ENCODE assay signal across 7 mouse cellular contexts in the genomic region with DNA sequence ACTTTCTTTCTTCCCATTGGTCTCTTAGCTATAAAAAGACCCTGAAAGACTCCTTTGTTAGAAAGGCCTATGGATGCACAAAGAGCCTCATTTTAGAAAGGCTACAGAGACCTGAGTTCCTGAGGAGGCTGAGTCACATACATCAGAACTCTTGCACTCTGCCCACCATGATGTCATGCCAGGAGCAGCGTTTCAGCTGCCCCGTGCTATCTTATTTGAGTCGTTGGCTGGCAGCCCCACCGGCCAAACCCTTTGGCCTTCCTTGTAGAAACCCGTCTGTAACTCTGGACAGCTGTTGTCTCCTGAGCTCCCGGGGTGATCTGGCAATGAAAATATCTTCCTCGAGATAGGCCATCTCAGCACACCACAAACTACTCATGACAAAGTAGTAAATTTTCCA. TPM values are rescaled to one million over a fixed set of nuclear protein-coding genes. Genes with fewer than 3 reads are reported as not detected.
DNase-seq lines count a peak whose midpoint lies in the region; ATAC-seq lines count a peak whose summit lies in the region.

No protein-coding gene starts in this region.

- H3K36me3 ChIP-seq in kidney, embryonic 16.5 days (ENCODE audit: insufficient read depth, low read length), result no peaks in the 10 kb centered on the region
- no peaks in the 10 kb centered on the region for H3K36me3 ChIP-seq in embryonic facial prominence, embryonic 14.5 days (ENCODE audit: control insufficient read depth, insufficient read depth, low read length)

- H3K9ac ChIP-seq in kidney, embryonic 16.5 days (replicated peaks; ENCODE audit: low read length), result no peak overlapping the region
- no peak overlapping the region for H3K9ac ChIP-seq in embryonic facial prominence, embryonic 14.5 days (ENCODE audit: low read depth, low read length)

- peaks cover 10% of the 10 kb centered on the region for H3K4me1 ChIP-seq in kidney, embryonic 16.5 days (ENCODE audit: insufficient read depth, low read length)
- H3K4me1 ChIP-seq in embryonic facial prominence, embryonic 14.5 days (ENCODE audit: control insufficient read depth, insufficient read depth, low read length), result peaks cover 17% of the 10 kb centered on the region

- DNase-seq in kidney, adult 8-10 months, result no peak
- peak; percentile 84 for DNase-seq in NIH3T3 (ENCODE audit: low read depth)
- DNase-seq in embryonic facial prominence, embryonic 14.5 days (ENCODE audit: low spot score), result peak; percentile 65
- DNase-seq in heart, postnatal 25 days (ENCODE audit: low spot score), result peak; percentile 21
- no peak for DNase-seq in left cerebral cortex, postnatal 10 days (ENCODE audit: extremely low spot score in 1 of 2, low spot score in 2 of 2)

- WGBS in kidney, embryonic 16.5 days, result 67% methylated on average over 7 of the region's 7 CpGs
- WGBS in embryonic facial prominence, embryonic 14.5 days, result 75% methylated on average over 7 of the region's 7 CpGs

- no peaks in the 10 kb centered on the region for H3K9me3 ChIP-seq in kidney, embryonic 16.5 days (ENCODE audit: low read length)
- H3K9me3 ChIP-seq in embryonic facial prominence, embryonic 14.5 days (ENCODE audit: control insufficient read depth, low read length), result no peaks in the 10 kb centered on the region

- no peak overlapping the region for H3K4me2 ChIP-seq in kidney, embryonic 16.5 days (replicated peaks; ENCODE audit: low read depth, low read length)
- no peak overlapping the region for H3K4me2 ChIP-seq in embryonic facial prominence, embryonic 14.5 days (ENCODE audit: low read depth, low read length)

- no peak overlapping the region for H3K4me3 ChIP-seq in kidney, embryonic 16.5 days (ENCODE audit: low read length)
- no peak overlapping the region for H3K4me3 ChIP-seq in embryonic facial prominence, embryonic 14.5 days (ENCODE audit: low read depth, low read length)

- intact Hi-C loops in heart, postnatal 25 days (cut with DNase I), result no loop called here
- intact Hi-C loops in left cerebral cortex, postnatal 10 days (cut with DNase I), result no loop called here

- peak overlapping the region; percentile 64; the same call in 1 of the 2 replicates for H3K27ac ChIP-seq in kidney, embryonic 16.5 days (ENCODE audit: low read length)
- H3K27ac ChIP-seq in embryonic facial prominence, embryonic 14.5 days (replicated peaks; ENCODE audit: low read depth, low read length), result no peak overlapping the region

- no peaks in the 10 kb centered on the region for H3K27me3 ChIP-seq in kidney, embryonic 16.5 days (ENCODE audit: insufficient read depth, low read length)
- H3K27me3 ChIP-seq in embryonic facial prominence, embryonic 14.5 days (replicated peaks; ENCODE audit: control insufficient read depth, insufficient read depth, low read length), result no peaks in the 10 kb centered on the region

- ATAC-seq in kidney, embryonic 16.5 days (ENCODE audit: low FRiP score, low TSS enrichment), result no peak
- ATAC-seq in embryonic facial prominence, embryonic 14.5 days (ENCODE audit: low read depth), result peak; percentile 24; the same call in 1 of the 2 replicates
- no peak for ATAC-seq in inflammation-experienced regulatory T-cells, adult 6 months

RNA-seq across cellular contexts. Expression of gene Gm10260, which starts 3.6 kb away (rescaled TPM):
- polyA plus RNA-seq in kidney, embryonic 16.5 days (2015; fragmentation: Nextera tagmentation; extraction: Ambion mirVana), result 5.6 and 19.7 TPM in 2 replicates
- 8.6 and 10.9 TPM in 2 replicates for polyA plus RNA-seq in embryonic facial prominence, embryonic 14.5 days (2014; fragmentation: Nextera tagmentation; extraction: Ambion mirVana)
- total RNA-seq in heart, postnatal 25 days (2021), result 100 to 1,000 TPM; 106 to 109 TPM
- 10 to 100 TPM in 2 of 3 experiments, 1 to 10 TPM in 1; 9.1 to 26.6 (median 25.0) TPM for polyA plus RNA-seq in inflammation-experienced regulatory T-cells, adult 6 months (2017; shearing (Covaris generic))
- total RNA-seq in left cerebral cortex, postnatal 10 days (2021), result 100 to 1,000 TPM; 113 to 120 TPM

Comparison
In these comparisons a context has a peak if more than half of its experiments do, and no peak if none do; other contexts are left out.
1. DNase-seq: peak in NIH3T3 (single experiment), embryonic facial prominence, embryonic 14.5 days (single experiment) and heart, postnatal 25 days (single experiment); none in kidney, adult 8-10 months (0 of 2) and left cerebral cortex, postnatal 10 days (0 of 2).